Mouse (Mus musculus) v-Abl transformed pro-B cells (cell line): ENCODE measurements around the gene Rad18.

ENCODE experiments used
- in situ Hi-C, 2 experiments: fragments of 400-800 bp; cut with MboI; formaldehyde crosslinking; loops; one replicate each; pipeline ENCODE4 v1.15.1; 2025; ENCODE audit not compliant: unreplicated experiment in 2 of 2

The Rad18 gene

GRCm38 (mm10) chr6:112696056-112696950 is at the start of gene Rad18:
Gene Rad18 (minus strand): TSS chr6:112696686.
- in situ Hi-C loops: loop anchor here (25.0 kb wide), 2 partner anchors 284 to 1041 kb away; partner anchors contain the start of gene Sec13 (in 1 of the 2)

DNA sequence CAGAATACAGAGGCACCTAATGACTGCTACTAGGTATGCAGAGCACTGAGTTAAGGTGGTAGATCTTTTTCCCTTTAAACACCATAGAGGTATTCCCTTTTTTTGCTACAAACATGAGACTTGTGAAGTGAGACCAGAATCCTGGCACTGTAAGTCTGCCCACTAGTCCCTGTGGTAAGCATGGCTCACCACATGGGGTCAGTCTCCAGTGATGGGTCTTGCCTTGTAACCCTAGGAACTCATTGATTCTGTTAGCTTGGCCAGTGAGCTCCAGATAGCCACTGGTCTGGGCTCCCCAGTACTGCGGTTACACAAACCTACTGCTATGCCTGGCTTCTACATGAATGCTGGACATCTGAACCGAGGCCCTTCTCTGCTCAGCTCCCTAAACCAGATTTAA is 45.8 kb upstream of the Rad18 start:
- in situ Hi-C loops: loop anchor here in 1 of 2 experiments (25.0 kb wide), 1 partner anchor 220 kb away; no protein-coding TSS in a partner anchor

GRCm38 (mm10) chr6:112741766-112742165 is 45.3 kb upstream of the Rad18 start:
- in situ Hi-C loops: loop anchor here in 1 of 2 experiments (25.0 kb wide), 1 partner anchor 221 kb away; no protein-coding TSS in a partner anchor

GRCm38 (mm10) chr6:112739635-112740034 is 43.1 kb upstream of the Rad18 start:
- in situ Hi-C loops: loop anchor here in 1 of 2 experiments (10.0 to 25.0 kb wide), 2 partner anchors 105 to 223 kb away; no protein-coding TSS in a partner anchor

DNA sequence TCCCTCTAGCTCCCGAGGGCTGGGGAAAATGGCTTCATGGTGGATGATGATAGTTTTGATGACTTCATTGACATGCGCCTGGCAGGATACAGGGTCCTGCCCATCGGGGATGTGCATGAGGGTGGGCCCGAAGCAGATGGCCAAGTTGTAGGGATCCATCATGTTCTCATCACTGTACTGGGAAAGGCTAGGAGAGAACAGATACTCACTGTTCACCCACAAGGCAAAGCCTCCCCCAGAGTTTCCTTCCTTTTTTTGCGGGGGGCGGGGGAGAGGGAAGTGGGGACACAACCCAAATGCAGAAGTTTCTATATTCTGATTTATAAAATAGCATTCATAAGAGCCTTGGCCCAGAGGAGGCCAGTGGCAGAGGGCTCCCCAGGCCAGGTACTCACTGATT is 42.4 kb upstream of the Rad18 start:
- in situ Hi-C loops: loop anchor here in 1 of 2 experiments (10.0 to 25.0 kb wide), 2 partner anchors 106 to 223 kb away; no protein-coding TSS in a partner anchor

- in situ Hi-C loops: loop anchor here in 1 of 2 experiments (10.0 to 25.0 kb wide), 2 partner anchors 108 to 226 kb away; no protein-coding TSS in a partner anchor
Measured at GRCm38 (mm10) chr6:112736471-112736870, 40.0 kb upstream of the Rad18 start.

- in situ Hi-C loops: loop anchor here in 1 of 2 experiments (10.0 to 25.0 kb wide), 2 partner anchors 110 to 227 kb away; no protein-coding TSS in a partner anchor
Measured at GRCm38 (mm10) chr6:112735054-112735453, 38.6 kb upstream of the Rad18 start.

- in situ Hi-C loops: loop anchor here in 1 of 2 experiments (10.0 to 25.0 kb wide), 2 partner anchors 111 to 228 kb away; no protein-coding TSS in a partner anchor
Measured at GRCm38 (mm10) chr6:112733942-112734341, 37.5 kb upstream of the Rad18 start.

DNA sequence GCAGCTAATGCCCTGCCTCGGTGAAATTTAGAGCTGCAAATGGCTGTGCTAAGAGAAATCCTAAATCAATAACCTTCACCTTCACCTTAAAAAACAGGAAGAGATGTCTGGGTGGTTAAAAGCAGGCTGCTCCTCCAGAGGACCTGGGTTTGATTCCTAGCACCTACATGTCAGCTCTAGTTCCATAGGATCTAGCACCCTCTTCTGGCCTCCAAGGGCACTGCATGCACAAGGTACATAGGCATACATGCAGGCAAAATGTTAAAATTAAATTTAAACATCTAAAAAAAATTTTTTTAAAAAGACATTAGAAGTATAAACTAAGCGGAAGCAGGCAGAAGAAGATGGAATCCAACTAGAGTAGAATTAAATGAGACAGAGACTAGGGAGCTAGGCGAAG is 35.9 kb upstream of the Rad18 start:
- in situ Hi-C loops: loop anchor here in 1 of 2 experiments (10.0 to 25.0 kb wide), 2 partner anchors 112 to 230 kb away; no protein-coding TSS in a partner anchor

DNA sequence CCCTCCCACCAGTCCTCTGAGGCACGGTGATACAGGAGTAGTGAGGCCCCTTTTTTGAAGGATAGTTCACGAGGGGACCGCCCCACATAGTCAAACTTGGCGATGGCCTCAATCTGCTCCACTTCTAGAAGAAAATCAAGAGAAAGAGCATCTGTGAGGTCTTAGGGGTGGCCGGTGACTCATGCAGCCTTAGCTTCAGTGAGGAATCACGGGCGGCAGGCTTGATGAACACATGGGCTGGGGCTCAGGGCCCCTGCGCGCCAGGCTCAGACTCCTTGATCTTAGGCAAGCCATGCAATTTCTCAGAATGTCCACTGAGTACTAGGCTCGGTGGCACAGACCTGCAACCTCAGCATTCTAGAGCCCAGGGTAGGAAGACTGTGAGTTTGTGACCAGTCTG is 34.9 kb upstream of the Rad18 start:
- in situ Hi-C loops: loop anchor here in 1 of 2 experiments (10.0 to 25.0 kb wide), 2 partner anchors 113 to 231 kb away; no protein-coding TSS in a partner anchor

DNA sequence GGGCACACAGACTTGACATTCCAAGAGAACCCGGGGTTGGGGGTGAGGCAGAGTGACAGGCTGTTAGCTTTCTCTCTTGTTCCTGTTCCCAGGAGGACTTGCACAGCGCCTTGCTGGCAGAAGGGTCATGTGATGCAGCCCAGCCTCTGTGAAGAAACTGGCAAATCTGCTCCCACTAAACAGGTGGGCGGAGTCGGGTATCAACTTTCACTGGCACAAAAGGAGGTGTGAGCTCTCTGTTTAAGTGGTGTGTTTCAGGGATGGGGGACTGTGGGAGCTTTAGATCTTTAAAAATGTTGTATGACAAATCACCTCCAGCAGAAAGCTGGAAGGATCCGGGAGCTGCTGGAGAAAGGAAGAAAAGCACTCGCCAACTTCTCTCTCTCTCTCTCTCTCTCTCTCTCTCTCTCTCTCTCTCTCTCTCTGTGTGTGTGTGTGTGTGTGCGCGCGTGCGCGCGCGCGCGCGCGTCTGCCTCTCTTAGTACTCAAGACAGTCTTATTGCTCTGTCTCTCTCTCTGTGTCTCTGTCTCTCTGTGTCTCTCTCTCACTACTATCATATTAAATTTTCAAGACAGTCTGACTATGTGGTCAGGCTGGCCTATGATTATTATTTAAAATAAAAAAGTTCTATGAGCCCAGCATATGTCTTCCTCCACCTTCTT is 32.4 kb upstream of the Rad18 start:
- in situ Hi-C loops: loop anchor here in 1 of 2 experiments (5.0 to 25.0 kb wide), 2 partner anchors 133 to 233 kb away; no protein-coding TSS in a partner anchor

GRCm38 (mm10) chr6:112725468-112725867 is 29.0 kb upstream of the Rad18 start:
- in situ Hi-C loops: loop anchor here in 1 of 2 experiments (5.0 to 25.0 kb wide), 2 partner anchors 137 to 237 kb away; no protein-coding TSS in a partner anchor

DNA sequence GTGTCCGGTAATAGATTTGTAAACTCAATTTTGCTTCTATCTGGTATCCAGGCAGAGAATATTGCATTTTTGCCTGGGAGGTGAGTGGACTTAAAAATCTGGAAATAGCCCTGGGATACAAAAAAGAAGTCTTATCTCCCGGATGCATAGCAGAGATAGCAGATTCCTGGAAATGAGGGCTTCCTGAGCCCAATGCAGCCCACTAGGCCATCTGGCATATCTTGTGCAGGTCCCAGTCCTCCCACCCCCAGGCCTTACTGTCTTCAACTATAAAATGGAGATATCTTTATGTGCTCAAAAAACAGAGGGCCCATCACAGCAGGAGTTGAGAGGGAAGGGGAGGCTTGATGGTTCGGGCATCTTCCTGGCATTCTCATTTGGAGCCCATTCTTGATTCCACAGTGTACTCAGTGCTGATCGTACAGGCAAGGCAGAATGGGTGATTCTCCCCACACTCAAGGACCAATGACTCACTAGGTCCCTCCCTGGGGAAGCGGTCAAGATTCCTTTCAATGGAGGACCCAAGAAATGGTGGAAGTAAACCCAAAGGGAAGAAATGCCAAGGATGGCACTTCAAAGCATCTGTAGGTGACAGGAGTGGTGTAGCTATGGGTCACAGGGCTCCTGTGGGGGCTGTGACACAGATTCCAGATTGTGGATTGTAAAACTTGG is 24.1 kb upstream of the Rad18 start:
- in situ Hi-C loops: loop anchor here in 1 of 2 experiments (25.0 kb wide), 1 partner anchor 617 kb away; the partner anchor contains the start of genes Camk1 and Ogg1

- in situ Hi-C loops: loop anchor here (5.0 to 25.0 kb wide), 2 partner anchors 282 to 617 kb away; partner anchors contain the start of genes Camk1 (in 1 of the 2) and Ogg1 (in 1 of the 2)
Measured at GRCm38 (mm10) chr6:112719983-112720382, 23.5 kb upstream of the Rad18 start.

DNA sequence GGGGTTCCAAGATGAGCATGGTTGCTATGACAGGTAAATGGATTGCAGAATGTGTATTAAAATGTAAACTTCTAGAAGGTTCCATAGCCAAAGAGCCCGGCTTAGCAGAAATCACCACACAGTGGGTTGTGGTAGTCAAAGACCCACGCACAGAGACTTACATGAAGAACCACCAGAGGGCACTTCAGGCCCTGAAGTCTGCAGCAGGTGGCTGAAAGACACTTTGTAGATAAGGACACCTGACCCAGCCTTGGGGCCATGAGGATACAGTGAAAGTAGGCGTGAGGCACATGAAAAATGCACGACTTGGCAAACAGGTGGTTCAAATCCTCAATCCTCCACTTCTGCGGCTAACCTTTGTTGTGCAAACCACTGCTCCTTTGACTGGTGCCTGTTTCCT is 20.7 kb upstream of the Rad18 start:
- in situ Hi-C loops: loop anchor here (5.0 to 25.0 kb wide), 2 partner anchors 285 to 620 kb away; partner anchors contain the start of genes Camk1 (in 1 of the 2) and Ogg1 (in 1 of the 2)

GRCm38 (mm10) chr6:112713951-112714350 is 17.5 kb upstream of the Rad18 start:
- in situ Hi-C loops: loop anchor here in 1 of 2 experiments (25.0 kb wide), 1 partner anchor 623 kb away; the partner anchor contains the start of genes Camk1 and Ogg1

GRCm38 (mm10) chr6:112702296-112702695 is 5.8 kb upstream of the Rad18 start:
- in situ Hi-C loops: loop anchor here (5.0 to 25.0 kb wide), 3 partner anchors 400 to 635 kb away; partner anchors contain the start of genes Camk1 (in 1 of the 2) and Ogg1 (in 1 of the 2)

- in situ Hi-C loops: loop anchor here (5.0 to 25.0 kb wide), 3 partner anchors 402 to 637 kb away; partner anchors contain the start of genes Camk1 (in 1 of the 2) and Ogg1 (in 1 of the 2)
Measured at GRCm38 (mm10) chr6:112700392-112700791, 3.9 kb upstream of the Rad18 start.

- in situ Hi-C loops: loop anchor here (25.0 kb wide), 2 partner anchors 287 to 1038 kb away; partner anchors contain the start of gene Sec13 (in 1 of the 2)
Measured at GRCm38 (mm10) chr6:112699115-112699514, 2.6 kb upstream of the Rad18 start.
